Mouse (Mus musculus) E14TG2a.4 (cell line): ENCODE measurements around the gene Prkca.
A peak's percentile ranks its signal among the peaks of the same experiment; 100 is the strongest.

ENCODE experiments used
- H3K27me3 ChIP-seq: 2 replicates; pipeline ENCODE4 v1.6.1; 2014; ENCODE audit warnings: low read length, control low read depth; ENCODE audit not compliant: insufficient read depth
- H3K36me3 ChIP-seq: 2 replicates; pipeline ENCODE4 v1.6.1; 2014; ENCODE audit warnings: low read length, control low read depth; ENCODE audit not compliant: insufficient read depth
- H3K4me1 ChIP-seq: replicated peaks from 2 replicates; pipeline ENCODE4 v1.6.1; 2014; ENCODE audit warnings: low read depth, low read length, control low read depth
- H3K4me3 ChIP-seq: replicated peaks from 2 replicates; pipeline ENCODE4 v1.5.1; 2014; ENCODE audit warnings: mild to moderate bottlenecking, low read length
- H3K9me3 ChIP-seq: 2 replicates; pipeline ENCODE4 v1.6.1; 2014; ENCODE audit warnings: low read length, control low read depth
- CTCF ChIP-seq: conservative IDR thresholded peaks from 2 replicates; pipeline ENCODE4 v1.5.1; 2014; ENCODE audit warnings: low read length
- NANOG ChIP-seq: IDR thresholded peaks from 2 replicates; pipeline ENCODE4 v1.6.1; 2014; ENCODE audit warnings: borderline replicate concordance, low read length, mixed read lengths
- POU5F1 ChIP-seq: IDR thresholded peaks from 2 replicates; pipeline ENCODE4 v1.6.1; 2014; ENCODE audit warnings: low read length, borderline replicate concordance

Gene Prkca

GRCm38 (mm10) chr11:107903966-107904605 lies 439.6 kb downstream of the Prkca start:
- Histone ChIP-seq H3K36me3 (no peaks in the 10 kb centered on the region), H3K4me1 (peaks cover 7% of the 10 kb centered on the region; the same call in 1 of the 2 replicates), H3K27me3 (no peaks in the 10 kb centered on the region), H3K4me3 (no peak overlapping the region), H3K9me3 (no peaks in the 10 kb centered on the region)
- no peak for TF ChIP-seq CTCF
- no peak for TF ChIP-seq NANOG
- TF ChIP-seq POU5F1 = no peak

GRCm38 (mm10) chr11:107900470-107900869 lies 443.3 kb downstream of the Prkca start:
- Histone ChIP-seq H3K9me3 (no peaks in the 10 kb centered on the region), H3K27me3 (peaks cover 24% of the 10 kb centered on the region), H3K4me3 (no peak overlapping the region), H3K4me1 (no peaks in the 10 kb centered on the region), H3K36me3 (no peaks in the 10 kb centered on the region)
- TF ChIP-seq CTCF = peak; percentile 70
- no peak for TF ChIP-seq POU5F1
- TF ChIP-seq NANOG = no peak

- H3K36me3 ChIP-seq = no peaks in the 10 kb centered on the region
- no peaks in the 10 kb centered on the region for H3K9me3 ChIP-seq
- H3K27me3 ChIP-seq = peaks cover 30% of the 10 kb centered on the region
- no peaks in the 10 kb centered on the region for H3K4me1 ChIP-seq
- no peak overlapping the region for H3K4me3 ChIP-seq
- TF ChIP-seq CTCF = no peak
- no peak for TF ChIP-seq POU5F1
- TF ChIP-seq NANOG = no peak
Observed at GRCm38 (mm10) chr11:107898698-107899097, 445.0 kb downstream of the Prkca start.

GRCm38 (mm10) chr11:107895635-107896034 lies 448.1 kb downstream of the Prkca start:
- no peaks in the 10 kb centered on the region for H3K36me3 ChIP-seq

GRCm38 (mm10) chr11:107891377-107891776 lies 452.4 kb downstream of the Prkca start:
- H3K36me3 ChIP-seq = no peaks in the 10 kb centered on the region
- TF ChIP-seq CTCF (peak; percentile 64), NANOG (no peak)
- peaks cover 18% of the 10 kb centered on the region for H3K27me3 ChIP-seq
- H3K4me3 ChIP-seq = no peak overlapping the region
- no peaks in the 10 kb centered on the region for H3K9me3 ChIP-seq
- peaks cover 11% of the 10 kb centered on the region; the same call in 1 of the 2 replicates for H3K4me1 ChIP-seq

More at GRCm38 (mm10) chr11:107895635-107896034, 448.1 kb downstream of the Prkca start:
- Histone ChIP-seq H3K27me3 (peaks cover 30% of the 10 kb centered on the region), H3K4me3 (no peak overlapping the region), H3K9me3 (no peaks in the 10 kb centered on the region), H3K4me1 (no peaks in the 10 kb centered on the region)
- TF ChIP-seq NANOG = no peak
- TF ChIP-seq POU5F1 = no peak
- TF ChIP-seq CTCF = no peak

- TF ChIP-seq POU5F1 = no peak
- TF ChIP-seq CTCF = no peak
- TF ChIP-seq NANOG = no peak
- peak overlapping the region; percentile 43 for H3K4me3 ChIP-seq
- peaks cover 8% of the 10 kb centered on the region; the same call in 1 of the 2 replicates for H3K27me3 ChIP-seq
- H3K36me3 ChIP-seq = no peaks in the 10 kb centered on the region
- no peaks in the 10 kb centered on the region for H3K9me3 ChIP-seq
- peaks cover 11% of the 10 kb centered on the region; the same call in 1 of the 2 replicates for H3K4me1 ChIP-seq
Observed at GRCm38 (mm10) chr11:107887342-107887741, 456.4 kb downstream of the Prkca start.
